Mouse (Mus musculus) lung, adult 2 months (tissue): ENCODE measurements around the gene G6pc2.

ENCODE experiments used
- CTCF ChIP-seq: fragments of 200-500 bp; IDR thresholded peaks from 2 replicates; pipeline ENCODE4 v1.5.1; 2011; ENCODE audit warnings: mild to moderate bottlenecking, low read length, control low read depth; ENCODE audit not compliant: insufficient read depth
- POLR2A ChIP-seq: fragments of 200-500 bp; IDR thresholded peaks from 2 replicates; pipeline ENCODE4 v1.6.1; 2011; ENCODE audit warnings: low read depth, mild to moderate bottlenecking, control low read depth, low read length, borderline replicate concordance; ENCODE audit errors: extremely low read depth

DNA sequence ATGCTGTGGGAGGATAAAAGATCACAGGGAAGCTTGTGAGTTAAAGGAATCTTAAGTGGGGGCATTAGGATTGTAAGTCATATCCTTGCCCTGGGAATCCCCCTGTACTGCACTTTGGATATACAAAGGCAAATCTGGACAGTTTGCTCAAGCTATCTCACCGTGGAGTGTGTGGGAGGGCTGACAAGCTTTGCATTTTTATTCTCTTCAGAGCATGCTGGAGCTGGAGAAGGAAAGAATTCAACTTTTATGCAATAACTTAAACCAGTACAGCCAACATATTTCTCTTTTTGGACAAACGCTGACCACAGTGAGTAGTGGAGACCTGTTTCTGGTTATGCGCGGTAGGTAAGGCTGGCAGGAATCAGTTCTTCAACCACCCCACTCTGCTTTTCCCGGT lies 35.6 kb upstream of the G6pc2 start:
- no peak for TF ChIP-seq CTCF
- no peak for TF ChIP-seq POLR2A
